Mouse (Mus musculus): ENCODE data around the gene Tmem163. TPM values are rescaled to one million over a fixed set of nuclear protein-coding genes. Genes with fewer than 3 reads are reported as not detected.

Tmem163 gene
- total and polyA plus RNA-seq, 2 experiments, result 0.09 to 0.35 TPM

- no peaks in the 10 kb centered on the region for H3K27me3 ChIP-seq (ENCODE audit: control insufficient read depth, insufficient read depth, low read length)
- H3K79me2 ChIP-seq (ENCODE audit: control insufficient read depth, insufficient read depth, low read length), result no peaks in the 10 kb centered on the region
- H3K36me3 ChIP-seq (ENCODE audit: control insufficient read depth, insufficient read depth, low read length), result no peaks in the 10 kb centered on the region
- DNase-seq (ENCODE audit: extremely low read depth, low read depth, low spot score), result no peak
- WGBS, result 78% methylated on average over 6 of the region's 6 CpGs
- TF ChIP-seq CTCF (IDR thresholded peaks at IDR 0.05; ENCODE audit: low read depth, low read length) (no peak), POLR2A (IDR thresholded peaks at IDR 0.05; ENCODE audit: extremely low read depth, insufficient read depth, low read length) (no peak)
- no peak overlapping the region for H3K27ac ChIP-seq (replicated peaks; ENCODE audit: insufficient read depth, low read depth, low read length)
- no peak overlapping the region for H3K4me3 ChIP-seq (ENCODE audit: insufficient read depth, low read depth, low read length)
- H3K9ac ChIP-seq (ENCODE audit: low read depth, low read length), result no peak overlapping the region
- no peaks in the 10 kb centered on the region for H3K4me1 ChIP-seq (ENCODE audit: control insufficient read depth, insufficient read depth, low read length)
Observed at GRCm38 (mm10) chr1:127512709-127513108, 166.6 kb downstream of the Tmem163 start.

- DNase-seq (ENCODE audit: extremely low read depth, low read depth, low spot score), result no peak
- no peak overlapping the region for H3K9ac ChIP-seq (ENCODE audit: low read depth, low read length)
- no peaks in the 10 kb centered on the region for H3K79me2 ChIP-seq (ENCODE audit: control insufficient read depth, insufficient read depth, low read length)
- H3K36me3 ChIP-seq (ENCODE audit: control insufficient read depth, insufficient read depth, low read length), result no peaks in the 10 kb centered on the region
- TF ChIP-seq CTCF (IDR thresholded peaks at IDR 0.05; ENCODE audit: low read depth, low read length) (no peak), POLR2A (IDR thresholded peaks at IDR 0.05; ENCODE audit: extremely low read depth, insufficient read depth, low read length) (no peak)
- no peaks in the 10 kb centered on the region for H3K27me3 ChIP-seq (ENCODE audit: control insufficient read depth, insufficient read depth, low read length)
- no peaks in the 10 kb centered on the region for H3K4me1 ChIP-seq (ENCODE audit: control insufficient read depth, insufficient read depth, low read length)
- no peak overlapping the region for H3K27ac ChIP-seq (replicated peaks; ENCODE audit: insufficient read depth, low read depth, low read length)
- H3K4me3 ChIP-seq (ENCODE audit: insufficient read depth, low read depth, low read length), result no peak overlapping the region
- WGBS, result 88% methylated on average over 6 of the region's 6 CpGs
Observed at GRCm38 (mm10) chr1:127511362-127511761, 168.0 kb downstream of the Tmem163 start.

GRCm38 (mm10) chr1:127508921-127509320 is 170.4 kb downstream of the Tmem163 start:
- H3K4me3 ChIP-seq (ENCODE audit: insufficient read depth, low read depth, low read length), result no peak overlapping the region
- no peaks in the 10 kb centered on the region for H3K27me3 ChIP-seq (ENCODE audit: control insufficient read depth, insufficient read depth, low read length)
- TF ChIP-seq POLR2A (IDR thresholded peaks at IDR 0.05; ENCODE audit: extremely low read depth, insufficient read depth, low read length), result no peak
- TF ChIP-seq CTCF (IDR thresholded peaks at IDR 0.05; ENCODE audit: low read depth, low read length), result no peak
- H3K27ac ChIP-seq (replicated peaks; ENCODE audit: insufficient read depth, low read depth, low read length), result no peak overlapping the region
- no peaks in the 10 kb centered on the region for H3K79me2 ChIP-seq (ENCODE audit: control insufficient read depth, insufficient read depth, low read length)
- no peaks in the 10 kb centered on the region for H3K36me3 ChIP-seq (ENCODE audit: control insufficient read depth, insufficient read depth, low read length)
- H3K4me1 ChIP-seq (ENCODE audit: control insufficient read depth, insufficient read depth, low read length), result no peaks in the 10 kb centered on the region
- 86% methylated on average over 8 of the region's 8 CpGs for WGBS
- no peak overlapping the region for H3K9ac ChIP-seq (ENCODE audit: low read depth, low read length)
- DNase-seq (ENCODE audit: extremely low read depth, low read depth, low spot score), result no peak

- no peaks in the 10 kb centered on the region for H3K27me3 ChIP-seq (ENCODE audit: control insufficient read depth, insufficient read depth, low read length)
- DNase-seq (ENCODE audit: extremely low read depth, low read depth, low spot score), result no peak
- no peaks in the 10 kb centered on the region for H3K4me1 ChIP-seq (ENCODE audit: control insufficient read depth, insufficient read depth, low read length)
- H3K79me2 ChIP-seq (ENCODE audit: control insufficient read depth, insufficient read depth, low read length), result no peaks in the 10 kb centered on the region
- no peak overlapping the region for H3K9ac ChIP-seq (ENCODE audit: low read depth, low read length)
- no peak for TF ChIP-seq POLR2A (IDR thresholded peaks at IDR 0.05; ENCODE audit: extremely low read depth, insufficient read depth, low read length)
- TF ChIP-seq CTCF (IDR thresholded peaks at IDR 0.05; ENCODE audit: low read depth, low read length), result no peak
- 83% methylated on average over 16 of the region's 16 CpGs for WGBS
- H3K27ac ChIP-seq (replicated peaks; ENCODE audit: insufficient read depth, low read depth, low read length), result no peak overlapping the region
- no peak overlapping the region for H3K4me3 ChIP-seq (ENCODE audit: insufficient read depth, low read depth, low read length)
- H3K36me3 ChIP-seq (ENCODE audit: control insufficient read depth, insufficient read depth, low read length), result no peaks in the 10 kb centered on the region
Observed at GRCm38 (mm10) chr1:127508067-127508739, 171.1 kb downstream of the Tmem163 start.

GRCm38 (mm10) chr1:127507042-127507650 is 172.2 kb downstream of the Tmem163 start:
- no peaks in the 10 kb centered on the region for H3K4me1 ChIP-seq (ENCODE audit: control insufficient read depth, insufficient read depth, low read length)
- no peak overlapping the region for H3K4me3 ChIP-seq (ENCODE audit: insufficient read depth, low read depth, low read length)
- H3K36me3 ChIP-seq (ENCODE audit: control insufficient read depth, insufficient read depth, low read length), result no peaks in the 10 kb centered on the region
- no peak for DNase-seq (ENCODE audit: extremely low read depth, low read depth, low spot score)
- TF ChIP-seq POLR2A (IDR thresholded peaks at IDR 0.05; ENCODE audit: extremely low read depth, insufficient read depth, low read length) (no peak), CTCF (IDR thresholded peaks at IDR 0.05; ENCODE audit: low read depth, low read length) (no peak)
- H3K79me2 ChIP-seq (ENCODE audit: control insufficient read depth, insufficient read depth, low read length), result no peaks in the 10 kb centered on the region
- H3K9ac ChIP-seq (ENCODE audit: low read depth, low read length), result no peak overlapping the region
- no peaks in the 10 kb centered on the region for H3K27me3 ChIP-seq (ENCODE audit: control insufficient read depth, insufficient read depth, low read length)
- no peak overlapping the region for H3K27ac ChIP-seq (replicated peaks; ENCODE audit: insufficient read depth, low read depth, low read length)
- 82% methylated on average over 10 of the region's 10 CpGs for WGBS

GRCm38 (mm10) chr1:127500701-127501100 is 178.6 kb downstream of the Tmem163 start:
- WGBS, result 74% methylated on average over 17 of the region's 17 CpGs
- no peak for TF ChIP-seq CTCF (IDR thresholded peaks at IDR 0.05; ENCODE audit: low read depth, low read length)
- no peak for TF ChIP-seq POLR2A (IDR thresholded peaks at IDR 0.05; ENCODE audit: extremely low read depth, insufficient read depth, low read length)
- no peaks in the 10 kb centered on the region for H3K27me3 ChIP-seq (ENCODE audit: control insufficient read depth, insufficient read depth, low read length)
- H3K27ac ChIP-seq (replicated peaks; ENCODE audit: insufficient read depth, low read depth, low read length), result no peak overlapping the region
- DNase-seq (ENCODE audit: extremely low read depth, low read depth, low spot score), result no peak
- no peaks in the 10 kb centered on the region for H3K36me3 ChIP-seq (ENCODE audit: control insufficient read depth, insufficient read depth, low read length)
- no peaks in the 10 kb centered on the region for H3K79me2 ChIP-seq (ENCODE audit: control insufficient read depth, insufficient read depth, low read length)
- no peak overlapping the region for H3K4me3 ChIP-seq (ENCODE audit: insufficient read depth, low read depth, low read length)
- H3K9ac ChIP-seq (ENCODE audit: low read depth, low read length), result no peak overlapping the region
- H3K4me1 ChIP-seq (ENCODE audit: control insufficient read depth, insufficient read depth, low read length), result no peaks in the 10 kb centered on the region
